Mouse (Mus musculus) testis, adult 2 months (tissue): Measurements from ENCODE around the gene Rpap1.

Experiments used
- CTCF ChIP-seq: fragments of 200-500 bp; IDR thresholded peaks from 2 replicates; pipeline ENCODE4 v1.5.1; 2012; ENCODE audit warnings: low read depth, mild to moderate bottlenecking, inconsistent platforms, low read length, moderate library complexity; ENCODE audit not compliant: control insufficient read depth, insufficient read depth, insufficient replicate concordance
- POLR2A ChIP-seq: fragments of 200-500 bp; IDR thresholded peaks from 2 replicates; pipeline ENCODE4 v1.6.1; 2012; ENCODE audit warnings: low read depth, mild to moderate bottlenecking, inconsistent platforms, low read length, moderate library complexity; ENCODE audit not compliant: control insufficient read depth

DNA sequence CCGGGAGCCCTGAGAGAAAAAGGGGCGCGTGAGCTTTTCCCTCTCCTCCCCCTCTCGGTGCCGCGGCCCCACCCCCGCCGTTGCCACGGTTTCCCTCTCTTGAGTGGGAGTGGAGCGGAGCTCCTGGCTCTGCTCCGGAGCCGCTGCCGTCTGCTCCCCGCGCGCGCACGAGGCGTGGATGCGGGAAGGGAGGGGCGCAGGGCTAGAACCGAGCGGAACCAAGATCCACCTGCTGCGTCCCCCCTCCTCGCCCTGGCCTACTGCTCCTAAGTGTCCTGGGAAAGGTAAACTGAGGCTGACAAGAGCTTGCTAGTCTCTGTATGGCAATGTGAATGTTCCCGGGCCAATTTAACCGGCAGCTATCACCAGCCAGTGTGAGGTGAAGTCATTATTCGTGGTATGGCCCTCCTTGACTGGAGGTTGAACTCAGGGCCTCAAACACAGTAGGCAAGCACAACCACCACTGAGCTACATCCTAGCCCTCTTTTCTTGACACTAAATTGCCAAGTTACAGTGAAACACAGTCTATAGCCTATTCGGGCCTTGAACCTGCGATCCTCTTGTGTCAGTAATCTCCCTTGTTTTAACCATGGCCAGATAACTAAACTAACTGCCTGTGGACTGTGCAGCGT lies 44.0 kb downstream of the Rpap1 start:
- TF ChIP-seq CTCF (no peak), POLR2A (no peak)
